Comparison of ENCODE assay signal across 18 mouse cellular contexts in genomic region chrX:133387791-133388190, GRCm38 (mm10).
A peak's percentile ranks its signal among the peaks of the same experiment; 100 is the strongest.
DNase-seq lines count a peak whose midpoint lies in the region; ATAC-seq and TF ChIP-seq lines count a peak whose summit lies in the region.
"Had no signal": no experiment of that assay in that cellular context is flagged by ENCODE, and none has a peak within 500 bp of the region (broad histone marks: within the 10 kb centered on the region; RNA-seq: fewer than 3 reads in every experiment).

No protein-coding gene starts in this region.

- H3K9ac ChIP-seq in forebrain, embryonic 12.5 days = no peak overlapping the region
- H3K9ac ChIP-seq in forebrain, postnatal 0 days = no peak overlapping the region
- H3K9ac ChIP-seq in stomach, postnatal 0 days (ENCODE audit: low read length) = no peak overlapping the region
- H3K9ac ChIP-seq: hindbrain, embryonic 12.5 days had no signal

- H3K4me2 ChIP-seq in forebrain, embryonic 12.5 days = no peak overlapping the region
- H3K4me2 ChIP-seq in forebrain, postnatal 0 days (ENCODE audit: low read depth) = no peak overlapping the region
- H3K4me2 ChIP-seq in stomach, postnatal 0 days (replicated peaks; ENCODE audit: low read depth) = no peak overlapping the region
- H3K4me2 ChIP-seq: hindbrain, embryonic 12.5 days had no signal

- no peak overlapping the region for H3K27ac ChIP-seq in forebrain, embryonic 12.5 days
- no peak overlapping the region for H3K27ac ChIP-seq in forebrain, postnatal 0 days (ENCODE audit: low read depth, low read length)
- H3K27ac ChIP-seq in stomach, postnatal 0 days (replicated peaks) = no peak overlapping the region
- H3K27ac ChIP-seq: heart, embryonic 10.5 days; hindbrain, embryonic 12.5 days; hindbrain, postnatal 0 days had no signal

- H3K4me3 ChIP-seq in forebrain, embryonic 12.5 days (replicated peaks) = no peak overlapping the region
- no peak overlapping the region for H3K4me3 ChIP-seq in forebrain, postnatal 0 days (ENCODE audit: low read depth, low read length)
- no peak overlapping the region for H3K4me3 ChIP-seq in stomach, postnatal 0 days (ENCODE audit: low read depth, low read length)
- H3K4me3 ChIP-seq: heart, embryonic 10.5 days; hindbrain, embryonic 12.5 days had no signal

- no peak for DNase-seq in forebrain, postnatal 0 days
- DNase-seq in right cerebral cortex, adult 18-20 months = peak; percentile 0
- DNase-seq in right cerebral cortex, postnatal 25 days = no peak
- peak; percentile 60 for DNase-seq in brain, embryonic 14.5 days (ENCODE audit: low read depth)
- DNase-seq in stomach, postnatal 0 days (ENCODE audit: low spot score) = no peak
- DNase-seq: adrenal gland, postnatal 10 days; cerebellum, adult 2 months; cerebellum, postnatal 10 days; gastrocnemius, postnatal 10 days; heart, adult 18-20 months; heart, postnatal 10 days; heart, postnatal 4 days; kidney, adult 11 months had no signal

- no peaks in the 10 kb centered on the region for H3K27me3 ChIP-seq in forebrain, embryonic 12.5 days
- no peaks in the 10 kb centered on the region for H3K27me3 ChIP-seq in forebrain, postnatal 0 days (ENCODE audit: insufficient read depth, low read length)
- no peaks in the 10 kb centered on the region for H3K27me3 ChIP-seq in stomach, postnatal 0 days (ENCODE audit: control insufficient read depth, insufficient read depth, low read length)
- H3K27me3 ChIP-seq: CH12.LX; hindbrain, embryonic 12.5 days had no signal

- no peaks in the 10 kb centered on the region for H3K4me1 ChIP-seq in forebrain, embryonic 12.5 days
- H3K4me1 ChIP-seq in forebrain, postnatal 0 days (ENCODE audit: insufficient read depth) = no peaks in the 10 kb centered on the region
- H3K4me1 ChIP-seq in stomach, postnatal 0 days (replicated peaks; ENCODE audit: control insufficient read depth, insufficient read depth) = no peaks in the 10 kb centered on the region
- H3K4me1 ChIP-seq: heart, embryonic 10.5 days; hindbrain, embryonic 12.5 days had no signal

- no peak for TF ChIP-seq CTCF in forebrain, postnatal 0 days (IDR thresholded peaks at IDR 0.05; ENCODE audit: low read depth)
- no peak for TF ChIP-seq CTCF in brain, embryonic 14.5 days (IDR thresholded peaks at IDR 0.05; ENCODE audit: borderline replicate concordance, extremely low read depth, insufficient read depth, insufficient read length)
- TF ChIP-seq CTCF in stomach, postnatal 0 days (IDR thresholded peaks at IDR 0.05; ENCODE audit: low read depth) = no peak

- no peak for TF ChIP-seq EP300 in stomach, postnatal 0 days (optimal IDR thresholded peaks at IDR 0.05)

- peak; percentile 53; the same call in 1 of the 2 replicates for ATAC-seq in forebrain, embryonic 12.5 days (ENCODE audit: low FRiP score)
- no peak for ATAC-seq in forebrain, postnatal 0 days
- no peak for ATAC-seq in stomach, postnatal 0 days (ENCODE audit: low FRiP score, low TSS enrichment)
- ATAC-seq: hindbrain, postnatal 0 days had no signal

- TF ChIP-seq POLR2A in brain, embryonic 14.5 days (IDR thresholded peaks at IDR 0.05; ENCODE audit: borderline replicate concordance, extremely low read depth, insufficient read depth, insufficient read length, poor library complexity, severe bottlenecking) = no peak

- no peaks in the 10 kb centered on the region for H3K9me3 ChIP-seq in forebrain, embryonic 12.5 days
- no peaks in the 10 kb centered on the region for H3K9me3 ChIP-seq in forebrain, postnatal 0 days (ENCODE audit: low read length)
- H3K9me3 ChIP-seq in stomach, postnatal 0 days (ENCODE audit: control insufficient read depth, low read length) = no peaks in the 10 kb centered on the region
- H3K9me3 ChIP-seq: heart, embryonic 10.5 days; hindbrain, embryonic 12.5 days had no signal

- H3K36me3 ChIP-seq in forebrain, embryonic 12.5 days (replicated peaks) = no peaks in the 10 kb centered on the region
- no peaks in the 10 kb centered on the region for H3K36me3 ChIP-seq in forebrain, postnatal 0 days (ENCODE audit: insufficient read depth)
- H3K36me3 ChIP-seq in stomach, postnatal 0 days (ENCODE audit: control insufficient read depth, insufficient read depth, low read length) = no peaks in the 10 kb centered on the region
- H3K36me3 ChIP-seq: heart, embryonic 10.5 days; hindbrain, embryonic 12.5 days had no signal

Comparison
In these comparisons a context has a peak if more than half of its experiments do, and no peak if none do; other contexts are left out.
1. DNase-seq: peak in right cerebral cortex, adult 18-20 months (single experiment) and brain, embryonic 14.5 days (single experiment); none in forebrain, postnatal 0 days (single experiment), right cerebral cortex, postnatal 25 days (single experiment) and stomach, postnatal 0 days (single experiment).